Mouse (Mus musculus): Measurements from ENCODE around the gene Tbk1.

Gene Tbk1

DNA sequence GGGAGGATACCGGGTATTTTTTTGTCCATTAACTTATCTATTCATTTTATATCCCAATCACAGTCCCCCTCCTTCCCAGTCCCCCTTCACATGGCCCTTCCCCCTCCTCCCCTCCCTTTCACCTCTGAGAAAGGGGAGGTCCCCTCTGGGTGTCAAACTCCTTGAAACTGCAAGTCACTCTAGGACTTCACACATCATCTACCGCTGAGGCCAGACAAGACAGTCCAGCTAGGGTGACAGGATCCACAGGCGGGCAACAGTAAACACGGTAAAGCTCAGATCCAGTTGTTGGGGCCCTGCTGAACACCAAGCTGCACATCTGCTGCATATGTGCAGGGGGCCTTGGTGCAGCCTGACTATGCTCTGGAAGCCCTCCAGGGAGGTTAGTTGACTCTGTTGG lies 51.6 kb downstream of the Tbk1 start:
- DNase-seq (ENCODE audit: low read depth), result no peak

DNA sequence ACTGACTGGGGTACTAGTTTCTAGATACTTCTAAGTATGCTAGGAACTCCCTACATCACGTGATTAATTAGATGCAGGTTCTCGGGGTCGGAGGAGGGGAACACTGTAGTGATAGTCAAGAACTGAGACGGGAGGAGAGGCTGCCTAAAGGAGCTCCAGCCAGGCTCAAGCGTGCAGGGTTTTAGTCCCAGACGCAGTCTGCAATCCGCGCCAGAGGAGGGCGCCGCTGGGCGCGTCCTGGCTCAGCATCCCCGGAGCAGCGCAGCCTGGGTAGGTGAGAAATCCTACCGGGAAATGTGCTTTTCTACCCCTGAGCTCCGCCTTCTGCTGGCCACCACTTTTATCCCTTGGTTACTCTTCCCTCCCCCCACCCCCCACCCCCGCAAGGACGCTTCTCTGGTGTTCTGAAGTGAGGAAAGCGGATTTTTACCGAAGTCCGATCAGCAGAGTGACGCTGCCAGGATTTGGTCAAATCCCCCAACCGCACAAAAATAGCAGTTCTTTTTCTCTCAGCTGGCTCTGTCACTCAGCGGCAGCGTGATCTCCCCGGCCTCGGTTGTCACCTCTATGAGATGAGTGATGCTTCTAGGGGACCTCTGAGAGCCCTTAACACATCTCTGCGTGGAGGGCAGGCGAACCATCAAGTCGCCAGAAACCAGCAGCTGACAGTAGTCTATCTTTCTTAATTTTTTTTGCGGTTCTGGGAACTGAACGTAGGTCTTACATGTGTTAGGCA lies 53.3 kb downstream of the Tbk1 start:
- DNase-seq (ENCODE audit: low read depth), result peak; percentile 54

DNA sequence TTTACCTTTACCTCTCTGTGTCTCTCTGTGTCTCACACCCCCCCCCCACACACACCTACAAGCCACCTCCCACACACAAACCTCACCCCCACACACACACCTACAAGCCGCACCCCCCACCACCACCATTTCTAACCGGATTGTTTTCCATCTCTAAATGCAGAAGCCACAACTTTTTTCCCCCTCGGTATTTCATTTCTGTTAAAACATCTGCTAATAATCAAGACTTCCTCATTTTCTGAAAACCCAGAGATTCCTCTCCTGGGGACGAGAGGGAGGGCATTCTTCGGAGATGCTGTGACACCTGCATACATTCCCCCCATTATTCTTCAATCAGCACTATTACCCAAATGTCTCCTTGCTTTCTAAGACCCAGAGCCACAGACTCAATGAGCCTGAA lies 55.0 kb downstream of the Tbk1 start:
- no peak for DNase-seq (ENCODE audit: low read depth)

- DNase-seq (ENCODE audit: low read depth), result no peak
Observed at GRCm38 (mm10) chr10:121530365-121531003, 56.1 kb downstream of the Tbk1 start.

DNA sequence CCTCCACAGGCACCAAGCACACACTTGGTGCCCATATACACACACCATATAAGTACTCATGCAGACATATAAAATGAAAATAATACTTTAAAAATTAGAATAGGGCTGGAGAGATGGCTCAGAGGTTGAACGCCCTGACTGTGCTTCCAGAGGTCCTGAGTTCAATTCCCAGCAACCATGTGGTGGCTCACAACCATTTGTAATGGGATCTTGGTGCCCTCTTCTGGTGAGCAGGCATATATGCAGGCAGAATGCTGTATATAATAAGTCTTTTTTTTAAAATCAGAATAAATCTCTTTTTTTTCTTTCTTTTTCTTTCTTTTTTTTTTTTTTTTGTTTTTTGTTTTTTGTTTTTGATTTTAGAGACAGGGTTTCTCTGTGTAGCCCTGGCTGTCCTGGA lies 57.3 kb downstream of the Tbk1 start:
- DNase-seq (ENCODE audit: low read depth), result no peak

DNA sequence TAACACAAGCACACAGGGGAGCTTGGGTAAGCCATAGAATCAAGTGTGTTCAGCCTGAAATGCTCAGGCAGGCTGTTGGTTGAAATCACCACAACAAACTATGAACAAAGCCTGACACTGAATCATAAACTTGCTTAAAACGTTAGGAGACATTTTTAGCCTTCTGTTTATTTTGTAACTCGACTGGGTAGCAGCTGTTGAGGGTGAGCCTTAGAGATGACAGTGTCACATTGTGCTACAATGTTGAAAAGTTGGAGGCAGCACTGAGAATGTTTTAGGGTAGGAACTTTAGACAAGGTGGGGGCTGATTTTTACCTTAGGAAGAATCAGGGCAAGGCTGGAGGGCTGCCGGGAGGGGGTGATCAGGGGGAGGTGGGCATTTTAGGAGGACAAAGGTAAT lies 58.1 kb downstream of the Tbk1 start:
- DNase-seq (ENCODE audit: low read depth), result no peak

- no peak for DNase-seq (ENCODE audit: low read depth)
Observed at GRCm38 (mm10) chr10:121527114-121527513, 59.5 kb downstream of the Tbk1 start.

DNA sequence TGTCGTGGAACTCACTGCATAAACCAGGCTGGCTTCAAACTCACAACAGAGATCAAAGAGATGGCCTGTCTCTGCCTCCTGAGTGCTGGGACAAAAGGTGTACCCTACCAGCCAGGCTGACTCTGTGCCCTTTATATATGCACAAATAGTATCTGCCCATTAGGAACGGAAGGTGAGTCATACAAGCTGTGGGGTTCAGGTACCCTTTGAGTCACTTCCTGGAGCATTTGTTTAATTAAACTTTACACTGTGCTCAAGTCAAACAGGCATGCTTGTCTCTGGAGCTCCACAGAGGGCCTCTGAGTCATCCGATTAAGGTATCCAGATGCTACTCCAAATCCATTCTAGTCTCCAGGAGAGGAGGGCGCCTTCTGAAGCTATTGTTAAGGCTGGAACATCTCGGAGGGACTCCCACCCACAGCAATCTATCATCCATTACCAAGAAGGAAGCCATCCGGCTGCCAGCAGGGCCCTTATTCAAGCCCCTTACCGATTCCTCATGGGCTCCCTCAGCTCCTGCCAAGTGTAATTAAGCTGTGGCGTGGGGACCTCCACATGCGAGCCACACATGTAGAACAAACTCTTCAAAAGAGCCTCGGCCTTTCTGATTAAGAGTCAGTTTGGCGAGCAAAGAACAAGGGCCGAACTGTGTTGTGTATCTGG lies 65.5 kb downstream of the Tbk1 start:
- DNase-seq (ENCODE audit: low read depth), result peak; percentile 34

GRCm38 (mm10) chr10:121519710-121520109 lies 66.9 kb downstream of the Tbk1 start:
- DNase-seq (ENCODE audit: low read depth), result no peak

DNA sequence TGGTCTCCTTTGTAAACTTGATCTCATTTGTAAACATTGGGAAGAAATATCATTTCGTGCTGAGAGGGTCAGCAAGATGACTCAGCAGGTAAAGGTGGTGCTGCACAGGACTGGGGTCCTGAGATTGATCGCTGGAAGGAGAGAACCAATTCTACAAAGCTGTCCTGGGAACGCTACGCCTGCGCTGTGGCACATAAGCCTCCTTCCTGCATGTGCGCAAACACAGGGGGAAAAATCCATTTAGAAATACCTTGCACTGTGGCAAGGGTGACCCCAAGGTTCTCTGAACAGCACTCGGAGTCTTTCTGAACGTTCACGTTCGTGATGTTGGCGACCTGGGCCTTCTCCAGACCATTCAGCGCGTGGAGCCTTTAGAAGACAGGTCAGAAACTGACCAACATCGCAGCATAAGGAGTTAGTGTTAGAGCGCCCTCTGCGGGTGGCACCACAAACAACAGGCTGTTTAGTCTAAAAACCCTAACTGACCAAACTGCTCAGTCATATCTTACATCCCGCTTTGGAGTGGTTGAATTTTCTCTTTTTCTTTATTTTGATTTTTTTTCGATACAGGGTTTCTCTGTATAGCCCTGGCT lies 70.5 kb downstream of the Tbk1 start:
- DNase-seq (ENCODE audit: low read depth), result peak; percentile 91

- DNase-seq (ENCODE audit: low read depth), result no peak
Observed at GRCm38 (mm10) chr10:121509751-121510643, 76.6 kb downstream of the Tbk1 start.

DNA sequence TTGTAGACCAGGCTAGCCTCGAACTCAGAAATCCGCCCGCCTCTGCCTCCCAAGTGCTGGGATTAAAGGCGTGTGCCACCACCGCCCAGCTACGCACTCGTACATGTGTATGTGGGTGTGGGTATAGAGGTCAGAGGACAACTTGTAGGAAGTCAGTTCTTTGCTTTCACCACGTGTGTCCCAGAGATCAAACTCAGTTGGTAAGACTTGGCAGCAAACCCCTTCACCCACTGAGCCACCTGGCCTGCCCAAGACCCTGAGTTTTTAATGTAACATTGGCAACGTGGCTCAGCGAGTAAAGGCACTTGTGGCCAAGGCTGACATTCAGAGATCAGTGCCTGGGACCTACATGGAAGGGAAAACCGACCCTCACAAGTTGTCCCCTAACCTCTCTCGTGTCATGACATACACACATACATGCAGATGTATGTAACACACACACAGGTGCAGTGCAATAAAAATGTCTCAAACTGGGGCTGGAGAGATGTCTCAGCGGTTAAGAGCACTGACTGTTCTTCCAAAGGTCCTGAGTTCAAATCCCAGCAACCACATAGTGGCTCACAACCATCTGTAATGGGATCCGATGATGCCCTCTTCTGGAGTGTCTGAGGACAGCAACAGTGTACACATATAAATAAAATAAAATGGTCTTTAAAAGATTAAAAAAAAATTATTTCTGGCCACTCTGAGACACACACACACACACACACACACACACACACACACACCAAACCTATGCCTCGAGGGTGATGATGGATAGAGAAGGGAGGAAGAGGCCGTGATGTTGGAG lies 78.6 kb downstream of the Tbk1 start:
- peak; percentile 18 for DNase-seq (ENCODE audit: low read depth)

- DNase-seq (ENCODE audit: low read depth), result peak; percentile 51
Observed at GRCm38 (mm10) chr10:121506731-121507583, 79.6 kb downstream of the Tbk1 start.

DNA sequence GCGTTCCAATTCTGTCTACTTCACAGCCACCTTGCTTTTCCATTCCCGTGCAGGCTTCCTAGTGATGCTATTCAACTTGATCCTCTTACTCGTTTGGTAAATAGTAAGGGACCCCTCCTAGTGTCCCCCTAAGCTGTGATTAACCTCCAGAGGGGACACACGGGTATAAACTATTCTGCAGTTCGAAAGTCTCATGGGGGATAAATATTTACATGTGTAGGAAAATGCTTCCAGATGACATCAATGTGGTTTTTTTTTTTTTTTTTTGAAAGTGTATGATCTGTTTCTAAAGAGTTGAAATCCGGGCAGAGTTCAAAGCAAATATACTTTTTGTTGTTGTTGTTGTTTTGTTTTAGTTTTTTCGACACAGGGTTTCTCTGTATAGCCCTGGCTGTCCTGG lies 80.7 kb downstream of the Tbk1 start:
- no peak for DNase-seq (ENCODE audit: low read depth)

GRCm38 (mm10) chr10:121504973-121505911 lies 81.3 kb downstream of the Tbk1 start:
- peak; percentile 37 for DNase-seq (ENCODE audit: low read depth)

DNA sequence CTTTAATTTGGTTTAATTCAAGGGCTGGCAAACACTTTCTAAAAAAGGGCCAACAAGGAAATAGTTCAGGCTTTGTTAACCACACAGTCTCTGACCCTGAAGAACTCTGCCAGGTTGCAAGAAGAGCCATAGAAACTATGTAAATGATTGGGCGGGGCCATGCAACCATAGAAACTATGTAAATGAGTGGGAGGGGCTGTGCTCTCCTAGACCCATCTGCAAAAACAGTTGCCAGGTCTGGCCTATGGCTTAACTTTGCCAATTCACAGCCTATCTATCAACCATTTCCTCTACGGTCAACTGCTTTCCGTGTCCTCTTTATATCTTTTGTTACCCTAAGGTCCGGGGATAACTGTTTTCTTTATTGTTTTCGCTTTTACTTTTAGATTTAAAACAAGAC lies 85.4 kb downstream of the Tbk1 start:
- DNase-seq (ENCODE audit: low read depth), result no peak

DNA sequence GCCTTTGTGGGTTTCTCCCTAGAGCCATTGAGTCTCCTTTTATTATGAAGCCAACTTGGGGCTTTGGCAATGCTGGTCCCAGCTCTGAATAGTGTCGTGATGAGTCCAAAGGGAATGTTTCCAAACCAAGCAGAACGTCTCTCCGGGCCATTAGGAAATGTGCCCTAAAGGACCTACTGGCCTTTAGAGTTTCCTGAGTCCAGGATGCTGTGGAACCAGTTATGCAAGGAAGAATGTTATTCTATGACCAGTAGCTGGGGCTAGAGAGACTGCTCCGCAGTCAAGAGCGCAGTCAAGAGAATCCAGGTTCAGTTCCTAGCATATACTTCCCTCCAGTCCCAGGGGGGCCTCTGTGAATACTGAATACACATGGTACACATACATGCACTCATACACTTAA lies 86.6 kb downstream of the Tbk1 start:
- DNase-seq (ENCODE audit: low read depth), result peak; percentile 18

GRCm38 (mm10) chr10:121499063-121499462 lies 87.5 kb downstream of the Tbk1 start:
- peak; percentile 17 for DNase-seq (ENCODE audit: low read depth)

DNA sequence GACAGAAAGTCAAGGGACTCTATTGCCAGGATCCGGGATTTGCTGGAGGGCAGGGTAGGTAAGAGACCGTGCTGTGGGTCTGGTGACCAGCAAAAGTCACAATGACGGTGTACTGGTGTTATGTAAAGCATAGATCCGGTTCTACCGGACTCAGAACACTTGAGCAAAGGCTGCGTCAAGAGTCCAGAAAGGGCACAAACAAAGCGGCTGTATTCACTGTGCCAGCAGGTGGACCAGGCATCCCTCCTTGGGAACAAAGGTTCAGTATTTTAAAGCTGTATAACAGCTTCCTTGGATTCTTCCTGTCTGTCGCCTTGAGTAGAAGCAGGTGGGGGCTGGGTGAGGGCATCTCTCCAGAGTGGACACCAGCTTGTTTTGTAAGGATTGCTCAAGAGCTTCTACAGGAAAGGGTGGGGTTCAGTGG lies 88.1 kb downstream of the Tbk1 start:
- DNase-seq (ENCODE audit: low read depth), result peak; percentile 47
